Mouse (Mus musculus): ENCODE data around the gene Gm49353.

The Gm49353 gene

DNA sequence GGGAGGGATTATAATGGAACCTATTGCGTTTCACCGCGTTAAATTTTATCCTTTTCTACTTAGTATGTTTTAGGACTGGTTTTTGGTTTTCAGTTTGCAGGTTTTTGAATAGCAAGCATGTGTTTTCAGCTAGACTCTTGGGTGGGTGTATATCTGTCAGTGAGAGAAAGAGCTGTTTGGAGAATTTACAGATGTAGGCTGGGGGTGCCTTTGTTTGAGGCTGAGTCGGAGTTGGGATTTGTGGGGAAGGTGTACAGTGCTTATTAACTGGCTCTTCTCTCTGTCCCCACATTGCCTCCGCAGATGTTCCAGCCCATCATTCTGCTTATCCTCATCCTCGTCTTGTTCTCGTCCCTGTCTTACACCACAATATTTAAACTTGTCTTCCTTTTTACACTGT, at the start of gene Gm49353:
Gm49353 (plus strand) TSS at position 313 of the 400 bp plus-strand sequence.
- TF ChIP-seq GATA4 (IDR thresholded peaks at IDR 0.05; ENCODE audit: insufficient replicate concordance, low read length): no peak

DNA sequence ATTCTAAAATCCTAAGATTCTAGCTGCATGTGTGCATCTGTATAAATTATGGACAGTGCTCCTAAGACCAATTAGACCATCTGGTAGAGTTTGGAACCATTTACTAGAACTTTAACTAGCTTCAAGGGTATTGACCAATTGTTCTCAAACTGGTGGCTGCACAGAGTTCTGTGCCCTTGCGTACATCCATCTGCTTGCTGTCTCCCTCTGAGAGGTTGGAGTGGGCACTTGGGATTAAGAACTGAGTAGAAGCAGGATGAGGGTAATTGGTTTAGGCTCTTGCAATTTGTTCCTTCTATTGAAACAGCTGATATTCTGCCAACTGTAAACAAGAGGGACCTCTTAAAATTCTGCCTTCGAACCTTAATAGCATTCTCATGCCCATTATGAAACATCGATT, 43.5 kb upstream of the Gm49353 start:
- TF ChIP-seq GATA4 (IDR thresholded peaks at IDR 0.05; ENCODE audit: insufficient replicate concordance, low read length): no peak

DNA sequence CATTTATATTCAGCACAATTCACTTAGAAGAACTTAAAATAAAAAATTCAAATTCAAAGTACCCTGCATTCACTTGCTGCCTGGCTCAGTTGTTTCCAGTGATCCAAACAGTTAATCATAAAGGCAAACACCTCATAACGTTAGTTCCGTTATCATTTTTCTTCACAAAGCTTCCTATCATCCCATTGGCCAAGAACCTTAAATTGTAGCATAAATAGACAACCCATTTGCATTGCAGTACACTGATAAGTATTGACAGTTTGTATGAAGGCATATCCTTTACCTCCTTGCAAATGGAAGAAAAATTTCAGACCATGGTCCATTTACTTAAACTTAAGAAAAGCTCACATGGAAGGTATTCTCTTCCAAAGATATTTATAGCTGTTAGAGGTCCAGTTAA, 37.1 kb upstream of the Gm49353 start:
- TF ChIP-seq GATA4 (IDR thresholded peaks at IDR 0.05; ENCODE audit: insufficient replicate concordance, low read length): no peak

DNA sequence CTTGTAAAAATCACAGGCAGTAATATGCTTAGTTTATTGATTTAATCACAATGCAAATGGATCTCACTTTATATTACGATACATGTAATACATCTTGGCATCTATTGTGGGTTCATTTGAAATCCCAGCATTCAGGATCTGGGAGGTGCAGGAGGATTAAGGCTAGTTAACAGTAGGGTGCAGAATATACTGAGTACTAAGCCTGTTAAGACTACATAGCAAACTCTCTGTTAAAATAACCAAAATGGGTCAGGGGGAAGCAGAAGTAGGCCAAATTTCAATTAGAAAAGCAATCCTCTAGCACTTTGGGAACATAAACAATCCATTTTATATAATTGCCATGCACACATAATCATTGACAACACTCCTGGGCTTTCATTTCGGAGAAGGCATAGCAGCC, 25.0 kb upstream of the Gm49353 start:
- no peak for TF ChIP-seq GATA4 (IDR thresholded peaks at IDR 0.05; ENCODE audit: insufficient replicate concordance, low read length)

DNA sequence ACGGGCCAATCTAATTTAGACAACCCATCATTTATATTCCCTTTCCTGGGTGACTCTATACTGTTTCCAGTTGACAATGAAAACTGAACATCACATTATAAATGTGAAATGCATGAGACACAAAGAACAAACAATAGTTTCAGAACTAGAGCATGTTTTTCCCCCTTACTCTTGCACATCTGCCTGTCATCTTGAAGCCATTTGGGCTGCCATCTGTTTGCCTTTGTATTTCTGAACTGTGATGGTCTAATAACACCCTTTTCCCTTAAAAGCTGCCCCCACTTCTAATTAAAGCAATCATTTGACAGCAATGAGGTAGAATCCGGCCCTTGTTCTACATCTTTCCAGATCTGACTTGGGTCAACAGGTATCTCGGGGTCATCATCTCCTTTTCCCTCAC, 23.1 kb upstream of the Gm49353 start:
- no peak for TF ChIP-seq GATA4 (IDR thresholded peaks at IDR 0.05; ENCODE audit: insufficient replicate concordance, low read length)

DNA sequence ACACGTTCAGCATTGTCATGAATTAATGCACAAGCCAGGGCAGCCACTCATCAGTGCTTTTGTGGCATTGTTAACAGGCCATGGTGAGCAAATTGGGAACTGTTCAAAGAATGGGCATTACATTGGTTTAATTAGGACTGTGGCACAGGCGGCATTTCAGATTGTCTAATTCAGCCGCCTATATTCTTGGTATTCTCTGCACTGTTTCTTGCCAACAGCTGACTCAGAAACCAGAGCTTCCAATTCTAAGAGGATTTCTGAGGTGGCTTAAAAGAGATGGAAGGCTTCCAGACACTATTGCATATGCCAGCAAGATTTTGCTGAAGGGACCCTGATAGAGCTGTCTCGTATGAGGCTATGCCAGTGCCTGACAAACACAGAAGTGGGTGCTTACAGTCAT, 21.9 kb upstream of the Gm49353 start:
- no peak for TF ChIP-seq GATA4 (IDR thresholded peaks at IDR 0.05; ENCODE audit: insufficient replicate concordance, low read length)

DNA sequence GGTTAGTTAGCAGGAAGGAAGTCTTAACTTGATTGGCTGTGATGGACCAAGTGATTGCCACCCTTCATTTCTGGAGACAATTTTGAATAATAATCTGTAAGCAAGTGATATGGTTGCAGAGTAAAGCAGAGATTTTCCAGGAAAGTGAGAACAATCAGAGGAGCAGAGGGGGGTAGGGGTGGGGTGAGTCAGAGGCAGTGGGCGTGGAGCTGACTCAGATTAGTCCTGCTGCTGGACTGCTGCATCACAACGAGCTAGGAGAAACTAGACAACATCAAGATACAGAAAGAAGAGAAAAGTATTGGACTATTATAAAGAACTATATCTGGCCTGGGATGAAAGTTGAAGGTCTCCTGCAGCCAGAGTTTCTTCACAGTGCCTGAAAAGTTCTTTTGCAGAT, 20.8 kb upstream of the Gm49353 start:
- TF ChIP-seq GATA4 (IDR thresholded peaks at IDR 0.05; ENCODE audit: insufficient replicate concordance, low read length): no peak

DNA sequence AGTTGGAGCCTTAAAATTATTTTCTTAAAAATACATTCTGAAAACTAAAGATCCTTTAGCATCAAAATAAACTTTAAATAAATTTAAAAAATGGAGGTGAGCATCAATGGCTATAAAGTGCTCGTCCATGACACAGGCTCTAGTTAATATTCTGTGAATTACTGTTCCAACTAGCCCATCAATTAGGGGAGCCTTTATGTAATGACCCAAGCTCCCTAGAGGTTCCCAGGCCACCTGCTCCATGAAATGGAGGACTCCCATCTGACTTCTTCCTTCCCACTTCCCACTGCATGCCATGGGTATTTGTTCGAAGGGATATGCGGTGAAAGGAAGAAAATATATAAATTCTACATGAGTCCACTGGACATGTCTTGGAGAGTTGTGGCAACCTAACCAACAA, 18.5 kb upstream of the Gm49353 start:
- TF ChIP-seq GATA4 (IDR thresholded peaks at IDR 0.05; ENCODE audit: insufficient replicate concordance, low read length): no peak

DNA sequence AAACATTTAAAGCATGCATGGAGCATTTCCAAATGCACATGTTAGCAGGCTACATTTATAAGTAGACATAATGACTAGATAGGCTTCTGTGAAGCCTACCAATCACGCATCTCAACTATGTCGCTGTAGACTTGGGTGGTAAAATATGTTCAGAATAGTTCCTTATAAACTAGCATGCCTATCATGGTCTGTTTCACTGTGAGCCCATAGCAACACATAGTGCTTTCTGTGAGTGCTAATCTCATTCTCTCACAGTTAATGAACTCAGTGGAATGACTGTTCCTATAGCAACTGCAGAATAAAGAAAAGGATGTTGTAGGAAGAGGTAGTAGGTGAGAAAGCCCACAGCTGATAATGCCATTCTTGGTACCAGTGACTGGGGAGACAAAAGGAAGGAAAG, 17.7 kb upstream of the Gm49353 start:
- no peak for TF ChIP-seq GATA4 (IDR thresholded peaks at IDR 0.05; ENCODE audit: insufficient replicate concordance, low read length)

DNA sequence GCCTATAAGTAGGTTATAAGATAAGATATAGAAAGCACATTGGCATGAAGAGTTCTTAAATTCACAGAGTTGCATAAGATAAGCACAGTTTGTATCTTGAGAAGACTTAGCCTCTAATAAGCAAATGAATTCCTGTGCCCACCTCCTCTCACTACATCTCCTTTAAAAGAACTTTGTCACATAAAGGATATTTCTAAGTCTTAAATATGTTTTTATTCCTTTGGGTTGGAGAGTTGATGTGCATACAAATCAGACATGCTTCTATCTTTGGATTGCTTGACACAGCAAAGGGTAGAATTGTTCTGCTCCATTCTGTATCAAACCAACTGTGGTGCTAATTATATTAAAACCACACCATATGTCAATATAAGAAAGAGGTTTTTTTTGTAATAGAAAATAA, 5.0 kb upstream of the Gm49353 start:
- no peak for TF ChIP-seq GATA4 (IDR thresholded peaks at IDR 0.05; ENCODE audit: insufficient replicate concordance, low read length)

DNA sequence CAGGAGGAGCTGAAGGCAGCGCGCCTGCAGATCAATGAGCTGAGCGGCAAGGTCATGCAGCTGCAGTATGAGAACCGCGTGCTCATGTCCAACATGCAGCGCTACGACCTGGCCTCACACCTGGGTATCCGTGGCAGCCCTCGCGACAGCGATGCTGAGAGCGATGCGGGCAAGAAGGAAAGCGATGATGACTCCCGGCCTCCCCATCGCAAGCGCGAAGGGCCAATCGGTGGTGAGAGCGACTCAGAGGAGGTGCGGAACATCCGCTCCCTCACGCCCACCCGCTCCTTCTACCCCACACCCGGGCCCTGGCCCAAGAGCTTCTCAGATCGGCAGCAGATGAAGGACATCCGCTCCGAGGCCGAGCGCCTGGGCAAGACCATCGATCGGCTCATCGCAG, 1.9 kb upstream of the Gm49353 start:
- TF ChIP-seq GATA4 (IDR thresholded peaks at IDR 0.05; ENCODE audit: insufficient replicate concordance, low read length): no peak

DNA sequence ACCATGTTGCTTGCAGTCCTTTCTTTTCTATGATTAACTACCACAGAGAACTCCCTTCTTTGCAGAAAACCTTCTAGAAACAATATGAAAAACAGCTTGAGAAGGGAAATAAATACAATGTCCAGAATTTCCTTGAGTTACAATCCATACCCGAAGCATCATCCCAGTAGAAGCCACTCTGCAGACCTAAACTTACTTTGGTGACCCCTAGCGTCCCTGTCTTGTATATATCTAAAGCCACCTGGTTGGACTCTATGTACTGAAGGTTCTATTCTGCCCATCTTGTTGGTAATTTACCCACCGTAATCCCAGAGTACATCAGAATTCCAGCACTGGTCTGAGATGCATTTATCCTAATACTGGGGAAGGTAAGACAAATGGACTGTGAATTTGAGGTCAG, 1.1 kb downstream of the Gm49353 start:
- TF ChIP-seq GATA4 (IDR thresholded peaks at IDR 0.05; ENCODE audit: insufficient replicate concordance, low read length): no peak

DNA sequence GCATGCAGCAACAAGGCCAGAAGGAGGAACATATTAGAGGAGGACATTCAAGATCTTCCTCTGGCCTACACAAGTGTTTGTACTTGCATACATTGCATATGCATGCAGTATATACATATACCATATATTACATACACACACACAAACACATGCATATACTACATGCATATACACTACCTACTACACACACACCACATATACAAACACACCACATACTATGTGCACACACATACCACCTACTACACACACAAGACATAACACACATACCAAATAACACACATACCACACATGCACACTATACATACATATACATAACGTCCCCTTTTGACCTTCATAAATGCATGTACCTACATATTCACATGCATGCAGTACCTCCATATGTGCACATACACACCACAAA, 1.9 kb downstream of the Gm49353 start:
- no peak for TF ChIP-seq GATA4 (IDR thresholded peaks at IDR 0.05; ENCODE audit: insufficient replicate concordance, low read length)

DNA sequence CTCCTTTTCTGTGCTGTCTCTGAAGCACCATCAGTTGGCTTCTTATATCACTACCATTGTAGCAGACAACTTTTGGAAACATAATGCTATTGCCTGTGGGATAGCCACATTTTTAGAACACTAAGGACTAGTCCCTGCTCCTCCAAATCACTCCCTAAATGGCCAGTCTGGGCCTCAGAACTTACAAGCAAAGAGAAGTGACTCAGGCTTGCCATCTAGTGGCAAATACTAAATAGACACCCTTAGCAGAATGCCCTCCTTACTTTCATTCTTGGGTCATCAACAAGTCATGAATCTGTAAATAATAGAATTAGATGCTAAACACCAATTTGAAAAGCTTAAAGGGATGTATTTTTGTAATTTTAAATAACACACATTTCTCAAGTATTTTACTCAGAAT, 8.0 kb downstream of the Gm49353 start:
- no peak for TF ChIP-seq GATA4 (IDR thresholded peaks at IDR 0.05; ENCODE audit: insufficient replicate concordance, low read length)

DNA sequence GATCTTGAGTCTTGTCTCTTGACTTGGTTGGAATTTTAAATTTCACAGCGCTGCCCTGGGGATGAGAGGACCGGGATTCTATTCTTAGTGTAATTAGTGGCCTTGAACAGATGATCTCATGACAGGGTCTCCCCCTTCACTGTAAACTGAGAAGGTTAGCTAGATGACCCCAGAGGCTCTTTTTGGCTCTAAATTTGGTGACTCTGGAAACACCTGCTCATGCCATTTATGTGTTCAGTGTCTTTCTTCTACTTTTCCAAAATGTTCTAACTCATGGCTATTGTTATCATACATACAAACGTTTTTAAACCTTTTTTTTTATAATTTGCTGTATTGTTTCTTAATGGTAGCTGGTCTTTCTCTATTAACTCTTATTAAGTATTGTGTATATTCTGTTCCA, 10.0 kb downstream of the Gm49353 start:
- TF ChIP-seq GATA4 (IDR thresholded peaks at IDR 0.05; ENCODE audit: insufficient replicate concordance, low read length): no peak

DNA sequence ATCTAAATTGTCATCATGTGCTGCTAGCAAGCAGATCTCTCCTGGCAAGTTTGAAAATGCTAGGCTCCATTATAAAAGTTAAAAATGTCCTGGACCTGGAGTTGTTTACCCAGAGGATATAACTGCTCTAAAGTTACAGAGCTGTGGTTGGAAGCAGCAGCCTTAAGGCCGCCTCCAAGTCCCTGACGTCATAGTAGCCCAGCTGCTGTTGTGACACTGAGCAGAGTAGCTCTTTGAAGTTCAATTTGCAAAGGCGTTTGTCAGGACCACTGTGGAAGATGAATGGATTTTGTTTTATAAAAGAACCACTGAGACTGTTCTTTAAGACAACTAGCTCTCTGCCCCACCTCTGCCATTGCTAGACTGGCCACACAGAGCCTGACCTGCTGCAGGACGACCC, 12.7 kb downstream of the Gm49353 start, which contains the start of gene 9330159F19Rik:
9330159F19Rik (plus strand) TSS at position 154 of the 400 bp plus-strand sequence.
- TF ChIP-seq GATA4 (IDR thresholded peaks at IDR 0.05; ENCODE audit: insufficient replicate concordance, low read length): no peak

DNA sequence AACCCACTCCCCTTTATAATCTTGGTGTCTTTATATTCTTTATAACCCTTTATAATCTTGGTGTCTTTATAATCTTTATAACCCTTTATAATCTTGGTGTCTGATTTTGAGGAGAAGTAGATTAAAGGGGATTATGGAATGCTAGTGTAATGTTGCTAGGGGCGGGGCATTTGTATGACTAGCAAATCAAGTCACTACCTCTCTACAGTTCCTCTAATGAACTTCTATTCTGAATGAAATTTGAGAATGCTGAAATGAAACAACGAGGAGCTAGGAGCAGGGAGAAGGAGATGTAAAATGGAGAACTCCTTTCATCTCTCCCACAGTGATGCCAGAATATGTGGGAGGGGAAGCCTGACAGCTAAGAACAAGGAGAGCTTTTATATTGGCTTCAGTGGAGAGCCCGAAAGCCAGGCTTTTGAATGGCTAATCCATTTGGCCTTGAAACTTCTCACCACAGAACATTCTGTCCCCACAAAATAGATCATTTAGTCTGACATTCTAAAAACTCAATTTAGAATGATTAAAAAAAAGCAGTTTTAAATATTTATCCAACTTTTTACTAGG, 14.9 kb downstream of the Gm49353 start:
- no peak for TF ChIP-seq GATA4 (IDR thresholded peaks at IDR 0.05; ENCODE audit: insufficient replicate concordance, low read length)

DNA sequence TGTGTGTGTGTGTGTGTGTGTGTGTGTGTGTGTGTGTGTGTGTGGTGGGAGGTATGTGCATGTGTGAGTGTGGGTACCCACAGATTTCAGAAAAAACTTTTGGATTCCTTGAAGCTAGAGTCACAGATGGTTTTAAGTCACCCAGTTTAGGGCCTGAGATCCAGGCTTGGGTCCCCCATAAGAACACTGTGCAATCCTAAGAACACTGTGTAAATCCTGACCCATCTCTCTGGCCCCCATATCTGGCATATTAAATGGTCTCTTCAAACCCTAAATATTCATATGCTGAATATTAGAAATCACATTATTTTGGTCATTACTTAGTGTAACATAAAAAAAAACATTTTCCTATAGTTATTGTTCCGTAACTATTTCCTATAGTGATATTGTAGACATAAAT, 18.2 kb downstream of the Gm49353 start:
- TF ChIP-seq GATA4 (IDR thresholded peaks at IDR 0.05; ENCODE audit: insufficient replicate concordance, low read length): no peak
